Mouse (Mus musculus) thymus, adult 2 months (tissue): ENCODE results near the gene Pcgf6.

Experiments
- CTCF ChIP-seq: fragments of 200-500 bp; IDR thresholded peaks from 2 replicates; pipeline ENCODE4 v1.5.1; 2012; ENCODE audit warnings: mild to moderate bottlenecking, control low read depth, low read length, moderate library complexity, borderline replicate concordance; ENCODE audit not compliant: control insufficient read depth, poor library complexity, insufficient read depth; ENCODE audit errors: extremely low read depth
- POLR2A ChIP-seq: fragments of 200-500 bp; IDR thresholded peaks from 2 replicates; pipeline ENCODE4 v1.6.1; 2012; ENCODE audit warnings: mild to moderate bottlenecking, low read length, control low read depth, moderate library complexity; ENCODE audit not compliant: control insufficient read depth, poor library complexity, insufficient read depth; ENCODE audit errors: extremely low read depth

DNA sequence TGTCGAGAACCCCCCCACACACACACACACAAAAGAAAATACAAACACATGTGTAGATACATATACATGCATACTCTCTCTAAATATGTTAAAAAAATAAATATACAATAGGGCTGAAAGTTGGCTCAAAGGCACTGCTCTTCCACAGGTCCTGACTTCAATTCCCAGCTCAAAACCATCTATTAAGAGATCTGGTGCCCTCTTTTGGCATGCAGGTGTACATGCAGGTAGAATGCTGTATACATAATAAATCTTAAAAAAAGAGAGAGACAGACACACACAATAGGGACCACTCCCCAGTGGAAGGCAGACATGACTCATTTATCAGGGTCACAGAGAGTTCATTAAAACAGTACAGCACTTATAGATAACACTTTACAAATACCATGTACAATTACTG lies 4.4 kb downstream of the Pcgf6 start:
- TF ChIP-seq CTCF = no peak
- no peak for TF ChIP-seq POLR2A
